Mouse (Mus musculus) heart, postnatal 36 days (tissue): ENCODE results near the gene Phlda1. TPM values are rescaled to one million over a fixed set of nuclear protein-coding genes. Genes with fewer than 3 reads are reported as not detected.

ENCODE experiments used
- DNase-seq, 2 experiments: peaks; one replicate each; pipeline ENCODE4 v3.0.0; 2021 to 2022
- intact Hi-C: fragments of 180-260 bp; cut with DNase I; formaldehyde crosslinking; loops from one replicate; pipeline ENCODE4 v1.15.1; 2025
- total RNA-seq, 2 experiments: library from RNA; stranded (reverse); gene quantifications; 2 replicates each; pipeline ENCODE4 v1.2.3; 2021

Phlda1 gene
- total RNA-seq, 2 experiments from 2014 or later = 9.8 to 17.3 TPM

DNA sequence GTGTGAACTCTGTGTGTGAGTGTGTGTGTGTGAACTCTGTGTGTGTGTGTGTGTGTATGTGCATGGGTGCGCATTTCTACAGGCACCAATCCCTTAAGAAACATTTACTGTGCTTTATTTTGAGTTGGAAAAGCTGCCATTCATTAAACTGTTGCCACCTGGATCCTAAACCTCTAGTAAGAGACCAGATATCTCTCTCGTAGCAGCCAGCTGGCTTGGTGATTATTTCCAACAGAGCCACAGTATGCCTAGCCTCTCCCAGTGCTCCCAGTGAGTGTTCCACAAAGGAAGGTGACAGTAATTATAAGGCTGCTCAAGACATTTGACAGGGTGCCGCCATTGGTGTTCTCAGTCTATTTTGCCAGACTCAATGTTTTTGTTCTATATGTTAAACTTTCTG, 14.5 kb downstream of the Phlda1 start:
- no peak for DNase-seq
- intact Hi-C loops = no loop called here

DNA sequence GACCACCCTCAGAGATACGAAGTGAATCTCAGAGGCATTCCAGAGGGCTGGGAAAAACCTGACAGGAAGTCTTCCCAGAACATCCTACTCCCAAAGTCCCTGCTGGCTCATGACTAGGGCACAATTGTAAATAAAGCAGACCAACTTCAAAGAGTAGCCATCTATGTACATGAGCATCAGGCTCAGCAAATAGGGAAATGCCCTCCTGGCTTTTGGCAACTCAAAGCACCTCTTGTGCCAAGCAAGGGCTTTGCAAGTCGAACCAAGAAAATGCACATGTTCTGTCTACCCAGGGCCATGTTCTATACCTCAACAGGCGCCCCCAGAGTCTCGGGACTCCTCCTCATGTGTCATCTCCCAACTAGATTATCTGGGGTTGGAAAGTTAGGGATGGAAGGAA, 15.6 kb downstream of the Phlda1 start:
- no peak for DNase-seq
- intact Hi-C loops = no loop called here

DNA sequence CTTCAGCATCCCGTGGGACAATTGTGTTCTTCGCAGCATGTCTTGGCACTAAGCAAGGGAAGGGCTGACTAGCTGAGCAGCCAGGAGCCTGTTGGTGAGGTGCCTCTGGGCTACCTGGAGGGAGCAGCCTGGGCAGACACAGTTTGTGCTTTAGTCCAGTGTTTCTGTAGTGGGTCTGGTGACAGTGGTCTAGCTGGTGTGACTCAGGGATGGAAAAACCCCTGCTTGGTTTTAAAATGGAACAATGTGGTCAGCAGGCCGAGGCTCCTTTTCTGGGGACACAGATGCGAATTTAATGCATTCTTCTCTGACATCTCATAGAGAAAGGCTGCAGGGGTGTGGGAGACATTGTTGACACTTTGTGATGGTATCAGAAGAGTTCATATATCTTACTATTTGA, 16.1 kb downstream of the Phlda1 start:
- no peak for DNase-seq

GRCm38 (mm10) chr10:111523894-111524293, 17.8 kb downstream of the Phlda1 start:
- intact Hi-C loops = loop anchor here (2.0 kb wide), 1 partner anchor 15 kb away; no protein-coding TSS in a partner anchor
- no peak for DNase-seq

More for the DNA sequence above, 16.1 kb downstream of the Phlda1 start:
- intact Hi-C loops = no loop called here

- intact Hi-C loops = no loop called here
- DNase-seq = no peak
Measured at GRCm38 (mm10) chr10:111527057-111527456, 21.0 kb downstream of the Phlda1 start.

DNA sequence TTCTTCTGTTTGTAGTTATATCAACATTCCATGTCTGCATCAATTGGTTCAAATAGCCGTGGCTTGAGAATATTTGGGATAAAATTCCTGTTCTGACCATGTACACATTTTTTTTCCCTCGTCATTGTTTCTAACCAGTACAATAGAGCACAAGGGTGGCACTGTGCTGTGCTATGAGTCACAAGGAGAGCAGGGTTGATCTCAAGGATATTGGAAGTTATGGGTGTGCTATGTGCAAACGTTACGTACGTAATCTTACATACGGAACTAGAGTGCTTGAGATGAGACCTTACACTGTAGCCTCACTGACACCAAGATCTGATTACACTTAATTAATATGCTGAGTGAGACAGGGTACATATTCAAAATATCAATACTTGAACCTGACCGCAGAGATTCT, 21.5 kb downstream of the Phlda1 start:
- no peak for DNase-seq
- intact Hi-C loops = no loop called here

GRCm38 (mm10) chr10:111528283-111528682, 22.2 kb downstream of the Phlda1 start:
- no peak for DNase-seq
- intact Hi-C loops = no loop called here

DNA sequence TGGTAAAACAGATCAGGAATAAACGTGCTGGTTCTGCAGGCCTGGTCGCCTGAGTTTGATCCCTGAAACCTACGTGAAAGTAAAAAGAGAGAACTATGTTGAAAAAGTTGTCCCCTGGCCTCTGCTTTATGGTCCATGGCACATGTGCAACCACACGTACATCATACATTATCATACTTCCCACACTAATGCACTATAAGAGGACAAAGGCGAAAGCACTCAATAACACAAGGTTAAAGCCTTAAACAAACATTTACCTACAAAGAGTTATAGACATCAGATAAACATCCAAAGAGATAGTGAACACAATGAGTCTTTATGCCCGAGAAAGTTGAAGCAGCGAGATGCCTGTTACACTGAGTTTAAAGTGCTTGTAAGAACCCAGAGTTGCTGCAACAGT, 24.3 kb downstream of the Phlda1 start:
- no peak for DNase-seq
- intact Hi-C loops = no loop called here

GRCm38 (mm10) chr10:111534691-111535090, 28.6 kb downstream of the Phlda1 start:
- intact Hi-C loops = no loop called here
- no peak for DNase-seq

DNA sequence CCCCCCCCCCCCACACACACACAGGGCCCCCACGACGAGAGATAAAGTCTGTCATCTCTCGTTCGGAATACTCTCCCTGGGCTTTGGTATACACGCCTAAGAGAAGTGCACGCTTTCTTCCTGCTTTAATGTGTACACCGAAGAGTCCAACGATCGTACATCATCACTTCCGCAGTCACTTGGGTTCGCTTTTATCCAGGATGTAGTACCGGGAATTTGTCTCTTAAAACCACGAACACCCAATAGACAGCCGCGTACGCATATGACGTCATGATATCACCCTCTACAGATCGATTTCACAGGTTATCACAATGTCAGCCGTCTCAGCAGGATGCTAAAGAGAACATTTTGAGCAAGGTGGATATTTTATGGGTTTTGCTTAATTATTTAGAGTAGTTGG, 31.3 kb downstream of the Phlda1 start:
- intact Hi-C loops = no loop called here
- DNase-seq = no peak

GRCm38 (mm10) chr10:111539724-111540324, 33.7 kb downstream of the Phlda1 start:
- intact Hi-C loops = loop anchor here (2.0 to 5.0 kb wide), 2 partner anchors 15 to 33 kb away; partner anchors contain the start of gene Phlda1
- peak in 1 of 2 experiments; percentile 23 for DNase-seq

GRCm38 (mm10) chr10:111540678-111541077, 34.6 kb downstream of the Phlda1 start:
- no peak for DNase-seq
- intact Hi-C loops = loop anchor here (5.0 kb wide), 1 partner anchor 33 kb away; the partner anchor contains the start of gene Phlda1

- DNase-seq = no peak
- intact Hi-C loops = loop anchor here (5.0 kb wide), 1 partner anchor 36 kb away; the partner anchor contains the start of gene Phlda1
Measured at GRCm38 (mm10) chr10:111543106-111543505, 37.0 kb downstream of the Phlda1 start.

GRCm38 (mm10) chr10:111543781-111544260, 37.7 kb downstream of the Phlda1 start:
- DNase-seq = peak in 1 of 2 experiments; percentile 40
- intact Hi-C loops = loop anchor here (5.0 kb wide), 1 partner anchor 37 kb away; the partner anchor contains the start of gene Phlda1

GRCm38 (mm10) chr10:111544311-111544710, 38.2 kb downstream of the Phlda1 start:
- DNase-seq = no peak
- intact Hi-C loops = loop anchor here (5.0 kb wide), 1 partner anchor 37 kb away; the partner anchor contains the start of gene Phlda1

DNA sequence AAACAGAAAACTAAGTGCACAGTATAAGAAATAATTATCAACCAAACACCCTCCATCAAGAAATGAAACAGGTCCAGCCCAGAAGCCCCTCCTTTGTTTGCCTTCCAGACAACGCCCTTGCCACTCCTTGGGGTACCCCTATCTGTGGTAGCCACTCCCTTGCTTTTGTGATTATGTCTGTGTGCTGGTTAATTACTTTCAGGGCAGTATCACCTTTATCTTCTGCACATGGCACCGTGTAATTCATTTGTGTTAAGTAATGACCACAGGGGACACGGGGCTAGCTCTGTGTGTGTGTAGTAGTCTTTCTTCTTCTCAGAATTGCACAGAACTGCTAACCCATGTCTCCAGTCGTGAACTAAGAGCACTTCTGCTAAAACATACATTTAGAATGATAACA, 39.6 kb downstream of the Phlda1 start:
- no peak for DNase-seq
- intact Hi-C loops = loop anchor here (5.0 kb wide), 1 partner anchor 37 kb away; no protein-coding TSS in a partner anchor

GRCm38 (mm10) chr10:111547881-111548372, 41.8 kb downstream of the Phlda1 start:
- DNase-seq = peak; percentile 34 to 42
- intact Hi-C loops = loop anchor here (2.0 to 5.0 kb wide), 2 partner anchors 34 to 47 kb away; no protein-coding TSS in a partner anchor

GRCm38 (mm10) chr10:111550075-111550695, 44.1 kb downstream of the Phlda1 start:
- peak; percentile 43 to 57 for DNase-seq
- intact Hi-C loops = no loop called here

DNA sequence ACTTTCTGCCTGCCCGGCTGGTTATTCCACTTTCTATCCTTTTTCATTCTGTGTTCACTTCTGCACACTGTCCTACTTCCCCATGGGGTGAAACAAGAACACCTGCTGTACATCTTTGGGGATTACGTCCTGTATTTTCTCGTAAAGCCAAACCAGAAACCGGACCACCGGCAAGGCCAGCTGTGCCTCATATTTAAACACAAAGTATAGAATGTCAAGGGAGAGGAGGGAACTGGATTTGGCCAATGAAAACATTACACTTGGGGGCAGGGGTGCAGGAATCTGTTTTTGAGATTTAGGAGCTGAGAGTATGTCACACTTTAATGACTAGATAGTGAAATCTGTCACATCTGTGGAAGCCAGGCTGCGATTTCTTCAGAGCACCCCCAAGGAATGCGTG, 47.6 kb downstream of the Phlda1 start:
- DNase-seq = no peak
- intact Hi-C loops = no loop called here

DNA sequence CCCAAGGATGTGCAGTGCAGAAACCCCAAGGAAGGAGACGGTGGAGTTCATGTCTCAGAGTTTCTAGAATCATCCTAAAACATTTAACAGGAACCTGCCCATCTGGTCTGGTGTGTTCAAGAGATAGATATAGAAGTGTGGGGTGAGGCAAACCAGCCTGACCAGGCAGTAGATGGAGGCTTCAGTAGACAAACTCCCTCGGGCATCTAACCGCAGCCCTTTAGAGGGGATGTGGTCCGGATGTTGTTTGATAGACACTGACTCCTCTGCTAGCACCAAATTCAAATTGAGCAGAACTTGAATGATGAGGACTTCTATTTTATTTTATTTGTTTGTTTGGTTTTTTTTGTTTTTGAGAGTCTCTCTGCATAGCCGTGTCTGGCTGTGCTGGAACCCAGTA, 48.6 kb downstream of the Phlda1 start:
- DNase-seq = no peak
- intact Hi-C loops = no loop called here

DNA sequence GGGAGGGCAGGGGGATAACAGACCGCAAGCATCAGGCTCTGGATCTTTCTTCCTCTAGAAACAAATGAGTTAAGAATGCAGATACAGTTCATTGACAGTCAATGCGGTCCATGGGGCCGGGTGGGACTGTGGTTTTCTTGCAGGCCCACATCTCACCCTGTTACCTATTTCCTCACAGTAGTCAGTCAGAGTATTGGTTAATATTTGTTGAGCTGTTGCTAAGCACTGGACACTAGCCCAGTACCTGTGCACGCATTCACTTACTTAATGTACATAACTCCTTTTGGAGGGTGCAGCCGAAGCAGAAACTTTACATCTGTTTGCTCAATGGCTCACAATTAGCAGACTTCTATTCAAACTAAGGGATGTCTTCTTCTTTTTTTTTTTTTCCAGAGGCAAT, 52.1 kb downstream of the Phlda1 start:
- no peak for DNase-seq
- intact Hi-C loops = no loop called here
